ENCODE assay signal across 18 mouse cellular contexts in the genomic region with DNA sequence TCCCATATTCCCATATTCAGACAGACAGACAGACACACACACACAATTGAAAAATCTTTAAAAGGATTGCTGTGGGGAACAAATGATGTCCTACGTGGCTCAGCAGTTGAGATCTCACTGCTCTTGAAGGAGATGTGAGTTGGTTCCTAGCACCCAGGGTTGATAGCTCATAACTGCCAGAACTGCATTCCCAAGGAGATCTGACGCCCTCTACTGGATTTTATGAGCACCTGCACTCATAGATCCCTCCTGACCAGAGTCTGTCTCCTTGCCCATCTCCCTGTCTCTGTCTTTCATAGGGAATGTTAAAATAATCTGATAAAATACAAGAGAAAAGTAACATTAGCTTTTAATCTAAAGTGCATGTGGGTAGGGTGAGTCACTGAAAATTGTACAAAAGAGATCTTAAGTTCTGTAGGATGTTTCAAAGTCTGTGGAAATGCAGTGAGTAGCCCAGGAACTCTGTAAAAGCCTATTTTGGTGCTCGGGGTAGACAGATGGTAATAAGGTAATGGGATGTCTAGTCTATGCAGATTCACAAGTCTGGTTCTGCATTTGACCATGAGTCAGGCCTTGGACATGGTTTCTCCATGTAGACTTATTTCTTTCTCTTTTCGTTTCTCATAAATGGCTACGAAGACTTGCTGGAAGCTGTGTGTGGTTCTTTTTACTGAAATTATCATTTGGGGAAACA.
DNase-seq lines count a peak whose midpoint lies in the region; ATAC-seq and TF ChIP-seq lines count a peak whose summit lies in the region.
"Had no signal": no experiment of that assay in that cellular context is flagged by ENCODE, and none has a peak within 500 bp of the region (broad histone marks: within the 10 kb centered on the region; RNA-seq: fewer than 3 reads in every experiment).

No protein-coding gene starts in this region.

- H3K27ac ChIP-seq in kidney, postnatal 0 days: no peak overlapping the region
- no peak overlapping the region for H3K27ac ChIP-seq in kidney, embryonic 15.5 days
- no peak overlapping the region for H3K27ac ChIP-seq in midbrain, postnatal 0 days (ENCODE audit: low read depth, low read length)
- no peak overlapping the region for H3K27ac ChIP-seq in midbrain, embryonic 15.5 days
- H3K27ac ChIP-seq: embryonic facial prominence, embryonic 10.5 days; forebrain, embryonic 15.5 days; hindbrain, embryonic 12.5 days had no signal

- no peak overlapping the region for H3K4me3 ChIP-seq in kidney, postnatal 0 days (replicated peaks; ENCODE audit: low read depth, low read length)
- H3K4me3 ChIP-seq in kidney, embryonic 15.5 days (replicated peaks): no peak overlapping the region
- H3K4me3 ChIP-seq in midbrain, postnatal 0 days (ENCODE audit: low read depth, low read length): no peak overlapping the region
- H3K4me3 ChIP-seq in midbrain, embryonic 15.5 days: no peak overlapping the region
- H3K4me3 ChIP-seq: embryonic facial prominence, embryonic 10.5 days; erythroblast, embryonic 14.5 days; forebrain, embryonic 15.5 days; hindbrain, embryonic 12.5 days; megakaryocyte, embryonic 14.5 days had no signal

- POLR2A ChIA-PET in Patski (lab: Charles Lee): no interaction called here

- no peak for DNase-seq in kidney, postnatal 0 days (ENCODE audit: low spot score)
- DNase-seq in midbrain, postnatal 0 days (ENCODE audit: low spot score): no peak
- DNase-seq in Patski (ENCODE audit: low read depth, low spot score): no peak
- DNase-seq in thymus, adult 18-20 months: no peak
- DNase-seq in embryo, embryonic 10.5 days (ENCODE audit: low spot score): no peak
- DNase-seq: cerebellum, adult 11 months; cerebellum, postnatal 14 days; gastrocnemius, postnatal 10 days; kidney, postnatal 14 days; thymus, postnatal 4 days had no signal

- no peaks in the 10 kb centered on the region for H3K27me3 ChIP-seq in kidney, postnatal 0 days (ENCODE audit: insufficient read depth, low read length)
- H3K27me3 ChIP-seq in kidney, embryonic 15.5 days: no peaks in the 10 kb centered on the region
- no peaks in the 10 kb centered on the region for H3K27me3 ChIP-seq in midbrain, postnatal 0 days (ENCODE audit: insufficient read depth, low read length)
- no peaks in the 10 kb centered on the region for H3K27me3 ChIP-seq in midbrain, embryonic 15.5 days (replicated peaks)
- H3K27me3 ChIP-seq in Patski: no peaks in the 10 kb centered on the region
- H3K27me3 ChIP-seq: forebrain, embryonic 15.5 days; hindbrain, embryonic 12.5 days had no signal

- TF ChIP-seq CTCF in kidney, postnatal 0 days (IDR thresholded peaks at IDR 0.05; ENCODE audit: low read depth): peak; percentile 30; the same call in 1 of the 2 replicates
- peak; percentile 23; the same call in 1 of the 2 replicates for TF ChIP-seq CTCF in midbrain, postnatal 0 days (IDR thresholded peaks at IDR 0.05)
- TF ChIP-seq CTCF in Patski (IDR thresholded peaks at IDR 0.05): peak; percentile 51

- WGBS in kidney, postnatal 0 days: 82% methylated on average over 5 of the region's 5 CpGs
- WGBS in kidney, embryonic 15.5 days: 89% methylated on average over 5 of the region's 5 CpGs
- 90% methylated on average over 5 of the region's 5 CpGs for WGBS in midbrain, postnatal 0 days
- WGBS in midbrain, embryonic 15.5 days: 89% methylated on average over 5 of the region's 5 CpGs

- H3K9ac ChIP-seq in kidney, postnatal 0 days (ENCODE audit: low read depth, low read length): no peak overlapping the region
- H3K9ac ChIP-seq in kidney, embryonic 15.5 days: no peak overlapping the region
- no peak overlapping the region for H3K9ac ChIP-seq in midbrain, postnatal 0 days (replicated peaks; ENCODE audit: low read length, poor library complexity, severe bottlenecking)
- no peak overlapping the region for H3K9ac ChIP-seq in midbrain, embryonic 15.5 days
- H3K9ac ChIP-seq: forebrain, embryonic 15.5 days; hindbrain, embryonic 12.5 days had no signal

- H3K4me2 ChIP-seq in kidney, postnatal 0 days (ENCODE audit: low read length): no peak overlapping the region
- no peak overlapping the region for H3K4me2 ChIP-seq in kidney, embryonic 15.5 days
- no peak overlapping the region for H3K4me2 ChIP-seq in midbrain, postnatal 0 days (ENCODE audit: low read depth, low read length, poor library complexity, severe bottlenecking)
- H3K4me2 ChIP-seq in midbrain, embryonic 15.5 days: no peak overlapping the region
- H3K4me2 ChIP-seq: forebrain, embryonic 15.5 days; hindbrain, embryonic 12.5 days had no signal

- H3K36me3 ChIP-seq in kidney, postnatal 0 days (ENCODE audit: insufficient read depth, low read length): no peaks in the 10 kb centered on the region
- H3K36me3 ChIP-seq in kidney, embryonic 15.5 days: no peaks in the 10 kb centered on the region
- no peaks in the 10 kb centered on the region for H3K36me3 ChIP-seq in midbrain, postnatal 0 days (ENCODE audit: insufficient read depth, low read length)
- no peaks in the 10 kb centered on the region for H3K36me3 ChIP-seq in midbrain, embryonic 15.5 days (replicated peaks)
- H3K36me3 ChIP-seq: embryonic facial prominence, embryonic 10.5 days; forebrain, embryonic 15.5 days; hindbrain, embryonic 12.5 days had no signal

- ATAC-seq in kidney, postnatal 0 days (replicated peaks; ENCODE audit: low FRiP score, low read depth): no peak
- no peak for ATAC-seq in kidney, embryonic 15.5 days (replicated peaks; ENCODE audit: low FRiP score)
- no peak for ATAC-seq in midbrain, postnatal 0 days (ENCODE audit: low FRiP score)
- ATAC-seq in midbrain, embryonic 15.5 days (replicated peaks): no peak
- ATAC-seq in Patski: no peak
- ATAC-seq: forebrain, embryonic 15.5 days; midbrain, embryonic 16.5 days had no signal

- H3K4me1 ChIP-seq in kidney, postnatal 0 days (replicated peaks; ENCODE audit: insufficient read depth, low read length): no peaks in the 10 kb centered on the region
- 0 out of 2 replicates have a peak, but pooled peaks cover 2% of the 10 kb centered on the region for H3K4me1 ChIP-seq in kidney, embryonic 15.5 days
- H3K4me1 ChIP-seq in midbrain, postnatal 0 days (ENCODE audit: insufficient read depth, low read length): no peaks in the 10 kb centered on the region
- no peaks in the 10 kb centered on the region for H3K4me1 ChIP-seq in midbrain, embryonic 15.5 days
- H3K4me1 ChIP-seq: embryonic facial prominence, embryonic 10.5 days; forebrain, embryonic 15.5 days had no signal

- CTCF ChIA-PET in Patski (lab: Charles Lee): interaction anchor here (1.1 kb wide), 1 partner anchor 326 kb away, joined by 3 read pairs; no protein-coding TSS in a partner anchor

- in situ Hi-C loops in Patski (cut with MboI; ENCODE audit: low pct_unique_long_range_greater_than_20kb): loop anchor here (10.0 kb wide), 1 partner anchor 838 kb away; the partner anchor contains the start of genes Bcl6 and Gm37419

- no peaks in the 10 kb centered on the region for H3K9me3 ChIP-seq in kidney, postnatal 0 days (replicated peaks; ENCODE audit: low read length)
- no peaks in the 10 kb centered on the region for H3K9me3 ChIP-seq in kidney, embryonic 15.5 days (replicated peaks)
- H3K9me3 ChIP-seq in midbrain, postnatal 0 days (ENCODE audit: low read length): no peaks in the 10 kb centered on the region
- H3K9me3 ChIP-seq in midbrain, embryonic 15.5 days: no peaks in the 10 kb centered on the region
- H3K9me3 ChIP-seq: embryonic facial prominence, embryonic 10.5 days; forebrain, embryonic 15.5 days; hindbrain, embryonic 12.5 days had no signal
